Mouse (Mus musculus) B cell, adult 62 days (primary cell): Measurements from ENCODE around the gene Lce1a2. TPM values are rescaled to one million over a fixed set of nuclear protein-coding genes. Genes with fewer than 3 reads are reported as not detected.

Experiments used
- total RNA-seq: library from RNA; stranded (reverse); gene quantifications from 4 replicates; pipeline ENCODE4 v1.2.4, GENCODE M21; 2023

The Lce1a2 gene
- not detected in 4 replicates for total RNA-seq

DNA sequence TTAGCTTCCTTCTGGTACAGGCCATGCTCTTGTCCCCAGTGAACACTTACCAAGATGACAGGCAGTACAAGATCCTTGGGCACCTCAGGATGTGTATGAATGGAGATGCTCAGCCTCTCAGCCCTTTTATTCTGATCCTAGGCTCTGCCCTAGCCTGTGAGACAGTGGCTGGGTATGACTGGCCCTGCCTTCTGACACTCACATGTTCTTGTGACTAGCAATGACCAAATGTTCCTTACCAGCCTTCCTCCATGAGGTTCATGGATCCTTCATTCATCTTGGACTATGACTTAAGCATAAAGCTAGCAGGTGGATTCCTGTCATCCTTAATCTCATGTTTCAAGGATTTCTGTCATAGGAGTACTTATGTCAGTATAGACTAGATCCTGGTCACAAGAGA, at the start of gene Lce1a2:
Gene Lce1a2, minus strand, starts transcription at position 101 of the 400 bp plus-strand sequence.

DNA sequence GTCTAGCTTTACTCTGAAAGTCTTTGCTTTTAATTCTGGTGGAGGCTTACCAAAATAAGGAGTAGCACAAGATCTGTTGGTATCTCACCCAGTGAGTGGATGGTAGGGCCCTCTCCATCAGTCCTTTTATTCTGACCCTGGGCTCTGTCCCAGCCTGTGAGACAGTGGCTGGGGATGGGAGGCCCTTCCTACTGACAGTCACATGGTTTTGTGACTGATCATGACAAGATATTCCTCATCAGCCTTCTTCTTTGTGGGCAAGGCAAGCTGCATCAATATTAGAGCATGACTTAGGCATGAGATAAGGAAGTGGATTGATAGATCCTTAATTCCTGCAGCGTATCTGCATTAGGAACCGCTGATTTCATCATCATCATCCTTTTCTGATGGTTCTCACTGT, 38.9 kb upstream of the Lce1a2 start, which contains the start of gene Lce1e:
Gene Lce1e, minus strand, starts transcription at position 101 of the 400 bp plus-strand sequence.

DNA sequence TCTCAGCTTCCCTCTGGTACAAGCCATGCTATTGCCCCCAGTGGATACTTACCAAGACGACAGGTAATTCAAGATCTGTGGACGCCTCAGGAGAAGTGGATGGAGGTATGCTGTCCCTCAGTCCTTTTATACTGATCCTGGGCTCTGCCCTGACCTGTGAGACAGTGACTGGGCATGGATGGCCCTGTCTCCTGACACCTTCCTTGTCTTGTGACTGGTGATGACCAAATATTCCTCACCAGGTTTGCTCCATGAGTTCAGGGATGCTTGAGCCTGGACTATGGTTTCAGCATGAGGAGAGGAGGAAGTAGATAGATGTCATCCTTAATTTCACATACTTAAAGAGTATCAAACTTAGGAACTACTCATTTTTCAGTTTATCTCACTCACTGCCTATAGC, 17.0 kb upstream of the Lce1a2 start, which contains the start of gene Lce1d:
Gene Lce1d, minus strand, starts transcription at position 101 of the 400 bp plus-strand sequence.

DNA sequence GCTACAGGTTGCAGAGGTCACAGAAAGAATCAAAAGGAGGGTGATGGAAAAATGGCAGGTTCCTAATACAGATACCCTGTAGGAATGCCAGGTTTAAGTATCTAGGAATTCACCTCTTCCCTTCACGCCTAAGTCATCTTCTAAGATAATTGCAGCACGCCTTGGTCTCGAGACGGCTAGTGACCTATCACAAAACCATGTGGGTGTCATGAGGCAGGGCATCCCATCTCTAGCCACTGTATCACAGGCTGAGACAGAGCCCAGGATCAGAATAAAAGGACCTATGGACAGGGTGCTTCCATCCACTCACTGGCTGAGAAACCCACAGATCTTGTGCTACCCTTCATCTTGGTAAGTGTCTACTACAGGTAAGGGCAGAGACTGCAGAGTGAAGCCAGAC, 8.8 kb upstream of the Lce1a2 start, which contains the start of gene Lce1c:
Gene Lce1c, plus strand, starts transcription at position 301 of the 400 bp plus-strand sequence.

DNA sequence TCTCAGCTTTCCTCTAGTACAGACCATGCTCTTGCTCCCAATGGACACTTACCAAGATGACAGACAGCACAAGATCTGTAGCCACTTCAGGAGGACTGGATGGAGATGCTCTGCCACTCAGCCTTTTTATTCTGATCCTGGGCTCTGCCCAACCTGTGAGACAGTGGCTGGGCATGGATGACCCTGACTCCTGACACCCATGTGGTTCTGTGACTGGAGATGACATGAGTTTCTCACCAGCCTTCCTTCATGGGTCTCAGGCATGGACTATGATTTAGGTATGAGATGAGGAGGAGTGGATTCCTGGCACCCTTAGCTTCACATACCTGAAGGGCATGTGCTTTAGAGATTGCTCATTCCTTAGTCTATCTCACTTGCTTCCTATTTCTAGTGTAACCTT, 13.3 kb downstream of the Lce1a2 start, which contains the start of gene Lce1b:
Gene Lce1b, minus strand, starts transcription at position 101 of the 400 bp plus-strand sequence.

DNA sequence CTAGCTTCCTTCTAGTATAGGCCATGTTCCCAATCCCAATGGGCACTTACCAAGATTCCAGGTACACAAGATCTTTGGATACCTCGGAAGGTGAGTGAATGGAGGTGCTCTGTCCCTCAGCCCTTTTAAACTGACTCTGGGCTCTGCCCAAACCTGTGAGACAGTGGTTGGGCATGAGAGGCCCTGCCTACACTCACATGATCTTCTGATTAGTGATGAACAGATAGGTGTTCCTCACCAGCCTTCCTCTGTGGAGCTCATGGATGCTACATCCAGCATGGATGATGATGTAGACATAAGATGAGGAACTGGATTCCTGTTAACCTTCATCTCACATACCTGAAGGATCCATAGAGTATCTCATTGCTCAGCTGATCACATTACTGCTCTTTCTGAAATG, 21.9 kb downstream of the Lce1a2 start, which contains the start of gene Lce1a1:
Gene Lce1a1, minus strand, starts transcription at position 101 of the 400 bp plus-strand sequence.

DNA sequence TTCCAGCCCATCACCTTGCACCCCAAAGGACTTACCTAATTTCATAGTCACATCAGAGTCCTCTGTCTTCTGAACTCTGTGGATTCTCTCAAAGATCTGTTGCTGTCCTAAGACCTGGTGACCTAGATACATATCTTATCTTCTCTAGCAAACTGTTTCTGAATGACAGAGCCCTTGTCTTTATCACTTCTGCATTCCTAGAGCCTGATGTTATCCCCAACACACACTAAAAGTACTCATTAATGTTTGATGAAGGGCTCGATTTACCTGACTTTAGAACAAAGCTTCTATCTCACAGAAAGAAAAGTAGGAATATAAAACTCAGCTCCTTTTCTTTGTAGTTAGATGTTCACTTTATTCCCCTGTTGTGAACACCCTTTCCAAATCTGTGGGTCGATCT, 48.6 kb downstream of the Lce1a2 start, which contains the start of gene Lce6a:
Gene Lce6a, minus strand, starts transcription at position 101 of the 400 bp plus-strand sequence.

Other genes with a start within 250 kb of the Lce1a2 start
- 1.0 to 3.2 TPM in 2 of 4 replicates, not detected in the others for gene Gm9774, start 240.9 kb downstream of the Lce1a2 start, total RNA-seq
- gene Sprr2k, start 237.7 kb downstream of the Lce1a2 start, total RNA-seq, result not detected in 4 replicates
- not detected in 4 replicates for gene Sprr1b, start 231.5 kb downstream of the Lce1a2 start, total RNA-seq
- gene Sprr3, start 211.6 kb downstream of the Lce1a2 start, total RNA-seq, result not detected in 4 replicates
- not detected in 4 replicates for gene Sprr1a, start 184.4 kb downstream of the Lce1a2 start, total RNA-seq
- gene Sprr4, start 169.8 kb downstream of the Lce1a2 start, total RNA-seq, result not detected in 4 replicates
- not detected in 4 replicates for gene 2310046K23Rik, start 135.8 kb downstream of the Lce1a2 start, total RNA-seq
- gene Ivl, start 96.6 kb downstream of the Lce1a2 start, total RNA-seq, result not detected in 4 replicates
- gene Smcp, start 81.3 kb downstream of the Lce1a2 start, total RNA-seq, result not detected in 4 replicates
- gene 2210017I01Rik, start 62.8 kb downstream of the Lce1a2 start, total RNA-seq, result not detected in 4 replicates
- gene Lce6a, start 48.7 kb downstream of the Lce1a2 start, total RNA-seq, result not detected in 4 replicates
- not detected in 4 replicates for gene Lce1a1, start 22.0 kb downstream of the Lce1a2 start, total RNA-seq
- not detected in 4 replicates for gene Lce1b, start 13.4 kb downstream of the Lce1a2 start, total RNA-seq
- not detected in 4 replicates for gene Lce1c, start 8.9 kb upstream of the Lce1a2 start, total RNA-seq
- not detected in 4 replicates for gene Lce1d, start 16.9 kb upstream of the Lce1a2 start, total RNA-seq
- not detected in 4 replicates for gene Lce1e, start 38.8 kb upstream of the Lce1a2 start, total RNA-seq
- not detected in 4 replicates for gene Lce1f, start 50.0 kb upstream of the Lce1a2 start, total RNA-seq
- gene Gm38119, start 68.8 kb upstream of the Lce1a2 start, total RNA-seq, result not detected in 4 replicates
- gene Lce1g, start 82.0 kb upstream of the Lce1a2 start, total RNA-seq, result not detected in 4 replicates
- gene Lce1h, start 94.8 kb upstream of the Lce1a2 start, total RNA-seq, result not detected in 4 replicates
- not detected in 4 replicates for gene Lce1i, start 108.6 kb upstream of the Lce1a2 start, total RNA-seq
- gene Lce1j, start 120.2 kb upstream of the Lce1a2 start, total RNA-seq, result not detected in 4 replicates
- gene Lce1k, start 137.6 kb upstream of the Lce1a2 start, total RNA-seq, result not detected in 4 replicates
- gene Kprp, start 156.9 kb upstream of the Lce1a2 start, total RNA-seq, result not detected in 4 replicates
- not detected in 4 replicates for gene Lce1l, start 181.0 kb upstream of the Lce1a2 start, total RNA-seq
- not detected in 4 replicates for gene 2310050C09Rik, start 199.9 kb upstream of the Lce1a2 start, total RNA-seq